Mouse (Mus musculus): ENCODE data around the gene Tcea3.

Tcea3 gene

GRCm38 (mm10) chr4:136247729-136248463, at the start of gene Tcea3:
Tcea3 (plus strand) TSS chr4:136247729.
- peak; percentile 70 to 81 for DNase-seq

- no peak for DNase-seq
These were observed 48.7 kb upstream of the Tcea3 start for GRCm38 (mm10) chr4:136198846-136199245.

GRCm38 (mm10) chr4:136199562-136200292, 47.8 kb upstream of the Tcea3 start:
- DNase-seq, result peak; percentile 46 to 64

GRCm38 (mm10) chr4:136202509-136202908, 45.0 kb upstream of the Tcea3 start:
- peak; percentile 92 for DNase-seq

GRCm38 (mm10) chr4:136204775-136205174, 42.8 kb upstream of the Tcea3 start:
- DNase-seq, result no peak

GRCm38 (mm10) chr4:136206033-136206893, 41.3 kb upstream of the Tcea3 start, which contains the start of gene Asap3:
Asap3 (plus strand) TSS chr4:136206365.
- DNase-seq, result peak; percentile 100

GRCm38 (mm10) chr4:136206943-136207342, 40.6 kb upstream of the Tcea3 start:
- DNase-seq, result no peak

GRCm38 (mm10) chr4:136210931-136211330, 36.6 kb upstream of the Tcea3 start:
- no peak for DNase-seq

GRCm38 (mm10) chr4:136213629-136214028, 33.9 kb upstream of the Tcea3 start:
- peak; percentile 67 to 78 for DNase-seq

- DNase-seq, result no peak
These were observed 32.7 kb upstream of the Tcea3 start for GRCm38 (mm10) chr4:136214828-136215227.

GRCm38 (mm10) chr4:136215576-136215975, 32.0 kb upstream of the Tcea3 start:
- no peak for DNase-seq

- no peak for DNase-seq
These were observed 30.5 kb upstream of the Tcea3 start for GRCm38 (mm10) chr4:136217063-136217462.

GRCm38 (mm10) chr4:136218595-136219214, 28.8 kb upstream of the Tcea3 start:
- DNase-seq, result peak; percentile 79 to 86

GRCm38 (mm10) chr4:136220133-136220775, 27.3 kb upstream of the Tcea3 start:
- peak in 1 of 2 experiments; percentile 58 for DNase-seq

- no peak for DNase-seq
These were observed 23.8 kb upstream of the Tcea3 start for GRCm38 (mm10) chr4:136223549-136224239.

GRCm38 (mm10) chr4:136224240-136224559, 23.3 kb upstream of the Tcea3 start:
- DNase-seq, result no peak

- no peak for DNase-seq
These were observed 22.7 kb upstream of the Tcea3 start for GRCm38 (mm10) chr4:136224677-136225460.

GRCm38 (mm10) chr4:136227408-136227807, 20.1 kb upstream of the Tcea3 start:
- no peak for DNase-seq

GRCm38 (mm10) chr4:136228640-136229039, 18.9 kb upstream of the Tcea3 start:
- no peak for DNase-seq

- no peak for DNase-seq
These were observed 8.9 kb upstream of the Tcea3 start for GRCm38 (mm10) chr4:136238669-136239068.

- no peak for DNase-seq
These were observed 8.4 kb upstream of the Tcea3 start for GRCm38 (mm10) chr4:136239111-136239510.
